Mouse (Mus musculus): ENCODE measurements around the gene Kcna7.
A peak's percentile ranks its signal among the peaks of the same experiment; 100 is the strongest.
"Not testable (repeated sequence)": the region's sequence is repeated elsewhere in the genome, so short reads cannot be mapped to it uniquely, and the experiment has no call there.

The Kcna7 gene

DNA sequence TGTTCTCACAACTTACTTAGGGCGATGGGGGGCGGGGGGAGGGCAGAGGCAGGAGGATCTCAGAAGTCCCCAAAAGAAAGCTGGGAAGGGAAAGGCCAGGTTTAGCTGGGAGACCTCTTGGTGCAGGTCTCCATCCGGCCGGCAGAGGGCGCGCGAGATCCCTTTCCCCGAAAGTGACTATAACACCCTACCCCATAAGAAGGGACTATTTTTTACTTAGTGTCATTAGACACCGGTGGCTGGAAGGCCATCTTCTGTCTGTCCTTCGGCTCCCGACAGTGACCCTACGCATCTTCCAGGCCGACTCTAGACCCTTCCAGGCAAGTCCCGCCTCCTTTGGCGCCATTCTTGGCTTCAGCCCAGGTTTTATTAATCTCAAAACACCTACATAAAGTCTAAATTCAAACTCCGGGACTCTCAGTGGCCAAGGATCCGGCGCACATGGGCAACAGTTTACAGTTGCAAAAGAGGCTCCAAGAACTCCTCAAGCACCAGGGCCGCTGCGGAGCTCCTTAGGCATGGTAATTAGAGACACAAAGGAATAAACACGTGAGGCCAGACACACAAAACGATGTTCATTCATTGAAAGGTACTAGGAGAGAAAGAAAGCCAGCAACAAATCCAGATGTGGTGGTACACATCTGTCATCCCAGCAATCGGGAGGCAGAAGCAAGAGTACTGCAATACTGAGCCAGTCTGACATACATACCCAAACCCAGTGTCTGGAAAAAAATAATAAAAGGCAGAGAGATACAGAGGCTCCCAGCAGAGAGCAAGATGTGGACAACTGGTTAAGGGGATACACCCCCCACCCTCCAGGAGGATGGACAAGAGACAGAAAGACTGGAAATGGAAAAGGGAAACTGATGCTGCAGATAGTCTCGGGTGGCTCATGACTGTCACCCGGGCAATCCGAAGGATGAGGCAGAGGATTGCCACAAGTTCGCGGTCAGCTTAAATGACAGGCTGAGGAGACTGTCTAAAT, at the start of gene Kcna7:
TSS of gene Kcna7 (plus strand) at position 563 of the 985 bp plus-strand sequence.
- peak; percentile 77 for DNase-seq (ENCODE audit: low spot score)

- no peak for DNase-seq (ENCODE audit: low spot score)
Measured at GRCm38 (mm10) chr7:45356087-45356486, 49.4 kb upstream of the Kcna7 start.

- DNase-seq (ENCODE audit: low spot score): not testable (repeated sequence)
Measured at GRCm38 (mm10) chr7:45359081-45359480, 46.4 kb upstream of the Kcna7 start.

DNA sequence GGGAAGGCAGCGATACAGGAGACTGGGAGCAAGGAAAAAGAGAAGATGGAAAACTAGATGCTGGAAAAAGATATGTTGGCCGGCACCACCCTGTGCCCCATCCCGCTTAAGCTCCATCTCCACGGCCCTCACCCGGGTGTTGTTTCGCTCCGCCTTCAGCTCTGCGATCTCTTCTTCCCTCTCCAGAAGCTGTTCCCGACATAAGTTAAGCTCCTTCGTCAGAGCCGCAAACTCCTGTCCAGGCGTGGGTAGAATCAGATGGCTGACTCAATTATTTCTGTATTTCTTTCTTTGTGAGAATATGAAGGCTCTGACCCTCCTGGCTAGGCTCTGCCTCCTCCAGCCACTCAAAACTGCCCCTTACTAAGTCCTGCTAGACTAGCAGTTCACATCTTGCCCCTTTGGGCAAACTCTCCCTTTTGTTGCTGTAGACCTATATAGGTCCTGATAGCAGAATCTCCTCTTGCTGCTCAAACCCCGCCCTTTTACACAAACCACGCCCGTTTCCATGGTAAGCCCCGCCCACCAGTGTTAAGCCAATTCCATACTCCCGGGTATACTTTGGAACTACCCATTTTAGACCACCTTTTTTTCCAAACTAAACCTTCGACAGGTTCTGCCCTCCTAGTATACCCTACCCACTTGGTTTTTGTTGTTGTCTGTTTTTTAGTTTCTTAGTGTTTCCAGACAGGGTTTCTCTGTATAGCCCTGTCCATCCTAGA, 44.9 kb upstream of the Kcna7 start:
- no peak for DNase-seq (ENCODE audit: low spot score)

GRCm38 (mm10) chr7:45361243-45361804, 44.1 kb upstream of the Kcna7 start:
- DNase-seq (ENCODE audit: low spot score): peak; percentile 67

- DNase-seq (ENCODE audit: low spot score): peak; percentile 57
Measured at GRCm38 (mm10) chr7:45362801-45363200, 42.7 kb upstream of the Kcna7 start.

DNA sequence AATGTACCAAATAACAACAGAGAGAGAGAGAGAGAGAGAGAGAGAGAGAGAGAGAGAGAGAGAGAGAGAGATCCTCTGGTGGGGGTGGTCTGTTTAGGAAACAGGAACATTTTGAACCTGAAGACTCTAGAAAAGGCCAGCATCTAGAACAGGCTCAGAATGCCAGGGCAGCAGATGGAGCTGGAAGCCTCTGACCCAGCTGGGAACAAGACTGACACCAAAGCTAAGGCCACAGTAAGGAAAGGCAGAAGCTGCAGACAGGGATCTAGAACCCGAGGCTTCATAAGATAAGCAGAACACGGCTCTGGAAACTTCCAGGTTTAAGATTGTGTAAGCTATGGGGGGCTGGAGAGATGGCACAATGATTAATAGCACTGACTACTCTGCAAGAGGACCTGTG, 41.5 kb upstream of the Kcna7 start:
- no peak for DNase-seq (ENCODE audit: low spot score)

GRCm38 (mm10) chr7:45365742-45366651, 39.5 kb upstream of the Kcna7 start:
- peak; percentile 55 for DNase-seq (ENCODE audit: low spot score)

DNA sequence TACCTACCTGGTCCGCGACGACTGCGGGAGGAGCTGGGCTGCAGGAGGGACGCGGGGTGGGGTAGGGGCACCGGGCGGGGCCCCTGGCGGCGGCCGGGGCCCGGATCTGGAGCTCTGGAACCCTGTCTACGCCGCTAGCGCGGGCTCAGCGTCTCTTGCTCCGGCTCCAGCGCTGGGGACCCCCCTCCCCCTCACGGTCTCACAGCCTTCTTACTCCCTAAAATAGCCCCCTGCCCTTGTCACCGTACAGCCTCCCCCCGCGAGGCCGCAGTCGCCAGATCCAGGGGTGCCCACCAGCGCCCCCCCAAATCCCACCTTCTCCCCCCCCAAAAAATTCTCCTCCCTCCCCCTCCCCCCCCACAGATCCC, 38.8 kb upstream of the Kcna7 start, which contains the start of gene Ppfia3:
TSS of gene Ppfia3 (minus strand) at position 368 of the 368 bp plus-strand sequence.
- no peak for DNase-seq (ENCODE audit: low spot score)

- peak; percentile 97 for DNase-seq (ENCODE audit: low spot score)
Measured at GRCm38 (mm10) chr7:45367020-45367880, 38.2 kb upstream of the Kcna7 start.

DNA sequence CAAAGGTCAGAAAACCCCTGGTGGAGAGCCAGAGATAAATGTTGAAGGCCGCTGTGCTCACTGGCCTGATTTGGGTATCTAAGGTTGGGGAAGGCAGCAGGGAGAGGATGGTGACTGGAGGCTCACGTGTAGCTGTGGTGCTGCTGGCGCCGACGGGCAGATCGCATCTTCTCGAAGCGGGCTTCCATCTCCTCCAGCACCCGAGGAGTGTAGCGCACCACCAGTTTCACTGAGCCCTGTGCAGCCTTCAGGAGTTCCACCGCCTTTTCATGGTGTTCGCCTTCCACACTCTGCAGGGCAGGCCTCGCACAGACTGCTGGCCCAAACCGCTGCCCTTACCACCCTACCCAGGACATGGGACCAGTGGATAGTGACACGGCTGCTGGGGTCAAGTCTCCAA, 37.3 kb upstream of the Kcna7 start:
- DNase-seq (ENCODE audit: low spot score): no peak

DNA sequence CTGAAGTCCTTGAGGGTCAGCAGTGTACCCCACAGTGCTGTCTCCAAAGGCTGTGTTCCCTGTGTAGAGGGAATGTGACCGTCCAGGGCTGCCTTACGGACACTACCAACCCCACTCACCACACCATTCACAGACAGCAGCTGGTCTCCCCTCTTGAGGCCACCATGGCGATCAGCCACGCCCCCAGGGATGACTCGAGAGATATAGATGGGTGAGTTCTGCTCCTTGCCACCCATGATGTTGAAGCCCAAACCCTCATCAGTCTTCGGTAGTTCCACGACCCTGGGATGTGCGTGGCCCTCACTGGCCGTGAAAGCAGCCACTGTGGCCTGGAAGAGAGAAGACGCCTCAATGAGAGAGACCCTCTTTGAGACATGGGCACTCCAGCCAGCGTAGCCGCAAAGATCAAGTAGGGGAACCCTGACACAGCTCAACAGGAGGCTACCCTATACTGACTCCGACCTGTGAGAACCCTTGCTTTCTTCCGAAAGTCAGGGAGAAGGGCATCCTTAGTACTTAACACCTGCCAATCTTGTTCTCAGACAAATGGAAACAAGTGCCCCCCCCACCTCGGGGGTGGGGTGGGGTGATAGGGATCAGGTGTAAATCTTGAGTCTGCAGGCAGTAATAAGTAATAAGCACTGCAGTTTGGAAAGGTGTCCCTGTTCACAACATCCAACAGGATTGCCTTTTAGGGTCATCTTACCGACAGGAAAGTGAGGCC, 36.3 kb upstream of the Kcna7 start:
- DNase-seq (ENCODE audit: low spot score): no peak

DNA sequence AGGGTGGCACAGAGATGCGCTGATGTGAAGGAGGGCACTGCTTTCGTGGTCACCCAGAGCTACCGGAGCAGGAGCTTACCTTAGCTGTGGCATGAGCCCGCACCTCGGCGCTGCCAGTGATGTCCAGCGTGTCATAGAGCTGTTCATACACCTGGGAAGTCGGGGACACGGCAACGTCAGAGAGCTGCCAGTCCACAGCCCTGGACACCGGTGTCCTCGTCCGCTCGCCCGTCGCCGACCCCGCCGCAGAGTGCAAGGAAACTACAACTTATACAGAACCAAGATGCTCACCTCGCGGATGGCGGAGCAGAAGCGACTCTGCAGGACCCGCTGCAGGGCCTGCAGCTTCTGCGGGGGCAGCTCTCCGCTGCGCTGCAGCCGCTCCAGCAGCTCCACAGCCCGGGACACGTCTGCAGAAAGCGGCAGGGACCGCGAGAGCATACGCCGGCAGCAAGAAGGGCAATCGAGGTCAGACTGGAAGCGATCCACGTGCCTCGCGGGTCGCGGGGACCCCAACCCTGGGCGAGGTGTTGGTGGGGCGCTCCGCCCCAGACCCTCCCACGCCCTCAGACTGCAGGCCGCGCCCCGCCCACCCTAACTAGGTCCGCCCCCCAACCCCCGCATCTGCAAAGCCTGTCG, 35.5 kb upstream of the Kcna7 start:
- DNase-seq (ENCODE audit: low spot score): no peak

- DNase-seq (ENCODE audit: low spot score): peak; percentile 82
Measured at GRCm38 (mm10) chr7:45370475-45371311, 34.8 kb upstream of the Kcna7 start, which contains the start of gene Lin7b. Lin7b (minus strand) TSS chr7:45370583.

- DNase-seq (ENCODE audit: low spot score): no peak
Measured at GRCm38 (mm10) chr7:45372371-45372770, 33.1 kb upstream of the Kcna7 start.

DNA sequence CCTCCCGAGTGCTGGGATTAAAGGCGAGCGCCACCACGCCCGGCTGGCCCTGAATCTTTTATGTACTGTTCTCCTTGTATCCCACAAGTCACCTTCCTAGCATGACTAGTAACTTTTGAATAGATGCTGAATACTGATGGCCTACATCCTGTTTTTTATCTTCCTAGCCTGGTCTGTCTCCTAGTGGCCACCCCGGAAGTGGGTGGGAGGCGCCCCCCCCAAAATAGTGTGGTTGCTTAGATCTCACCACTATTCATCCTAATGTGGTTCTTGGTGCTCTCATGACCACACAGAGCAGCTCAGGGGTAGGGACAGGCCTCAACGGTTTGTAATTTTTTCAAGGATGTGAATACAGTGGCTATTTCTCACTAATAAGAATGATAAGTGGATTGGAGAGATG, 30.8 kb upstream of the Kcna7 start:
- no peak for DNase-seq (ENCODE audit: low spot score)

DNA sequence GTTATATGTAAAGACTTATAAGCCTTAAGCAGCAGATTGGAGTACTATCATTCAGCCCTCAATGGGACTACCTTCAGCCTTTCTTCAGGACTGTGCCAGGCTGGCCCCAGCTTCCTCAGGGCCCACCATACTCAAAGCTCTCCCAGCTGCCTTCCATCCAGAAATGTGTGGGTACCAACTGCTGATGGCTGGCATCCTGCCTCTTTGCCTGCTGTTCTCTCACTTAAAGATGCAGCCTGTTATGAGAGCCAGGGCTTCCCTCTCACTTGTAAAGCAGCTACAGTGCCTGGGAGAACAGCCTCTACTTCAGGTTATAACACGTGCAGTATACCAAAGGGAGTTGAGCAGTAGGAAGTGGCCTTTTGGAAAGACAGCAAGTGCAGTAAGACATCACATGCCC, 29.4 kb upstream of the Kcna7 start:
- DNase-seq (ENCODE audit: low spot score): no peak

DNA sequence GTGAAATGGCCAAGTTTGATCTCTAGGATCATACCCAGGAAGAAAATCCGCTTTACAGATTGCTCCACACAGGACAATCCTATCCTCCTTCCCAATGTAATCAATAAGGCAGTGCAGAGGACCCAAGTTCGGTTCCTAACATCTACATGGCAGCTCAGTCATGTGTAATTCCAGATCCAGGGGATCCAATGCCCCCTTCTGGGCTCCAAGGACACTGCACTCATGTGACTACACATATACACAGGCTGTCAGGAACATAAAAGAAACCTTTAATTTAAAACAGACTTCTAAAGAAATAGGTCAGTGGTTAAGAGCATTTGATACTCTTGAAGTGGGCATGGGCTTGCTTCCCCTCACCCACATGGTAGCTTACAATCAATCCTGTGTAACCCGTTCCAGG, 19.4 kb upstream of the Kcna7 start:
- DNase-seq (ENCODE audit: low spot score): no peak

Data from urinary bladder, postnatal 25 days (tissue).